Mouse (Mus musculus): ENCODE measurements at regions not wholly inside any gene's neighbourhood (a gene's known extent, or its start where the extent isn't known, plus 50 kb on each side); places are given as distances from the start of the nearest gene placed in this dataset.

DNA sequence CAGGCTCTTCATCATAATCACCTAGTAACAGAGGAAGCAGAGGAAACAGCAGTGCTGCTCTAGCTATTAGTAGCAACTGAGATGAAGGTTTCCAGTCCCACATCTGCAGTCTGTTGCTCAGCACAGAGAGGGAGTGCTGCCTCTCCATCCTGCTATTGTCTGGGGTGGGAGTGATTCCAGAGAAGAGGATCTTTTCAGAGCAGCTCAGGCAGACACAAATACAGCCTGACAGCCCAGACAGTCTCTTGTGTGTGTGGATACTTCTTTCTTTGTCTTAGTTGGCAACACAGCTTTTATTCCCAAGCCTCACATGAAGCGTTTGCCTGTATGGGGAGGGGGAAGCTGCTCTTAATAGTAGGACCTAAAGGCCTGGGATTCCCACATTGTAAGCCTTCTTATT, 107.2 kb upstream of the Nhs start:
- no peak overlapping the region for H3K27ac ChIP-seq (ENCODE audit: control insufficient read depth, low read depth, low read length)

DNA sequence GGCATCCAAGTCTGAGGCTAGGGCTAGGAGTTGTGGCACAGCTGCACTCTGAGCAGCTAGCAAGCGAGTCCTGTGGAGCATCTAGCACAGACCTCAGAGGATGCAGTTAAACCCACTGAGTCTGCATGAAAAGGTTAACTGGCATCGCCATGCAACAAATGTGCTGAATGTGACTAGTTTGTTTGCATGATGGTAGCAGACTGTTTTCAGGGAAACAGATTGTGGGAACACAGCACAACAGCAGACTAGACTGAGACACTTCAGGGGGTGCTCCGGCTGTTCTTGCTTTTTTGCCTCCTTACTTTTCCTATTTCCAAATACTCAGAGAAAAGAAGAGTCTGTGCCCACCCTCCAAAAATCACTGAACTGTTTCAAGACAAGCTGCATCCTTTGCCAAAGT, 97.9 kb upstream of the Nhs start:
- Histone ChIP-seq H3K9me3 (replicated peaks; ENCODE audit: insufficient read depth, low read length) (no peaks in the 10 kb centered on the region), H3K27ac (ENCODE audit: control insufficient read depth, low read depth, low read length) (no peak overlapping the region), H3K36me3 (ENCODE audit: control insufficient read depth in 1 of 2, insufficient read depth in 2 of 2, low read length in 2 of 2) (peaks cover 0 to 20% of the 10 kb centered on the region in 2 experiments; a peak in 2 of 4 replicates), H3K79me2 (ENCODE audit: control insufficient read depth, insufficient read depth, low read length, poor library complexity) (no peaks in the 10 kb centered on the region), H3K27me3 (ENCODE audit: control insufficient read depth in 1 of 2, insufficient read depth in 2 of 2, low read length in 2 of 2) (no peaks in the 10 kb centered on the region), H3K4me1 (ENCODE audit: control insufficient read depth in 1 of 2, insufficient read depth in 2 of 2, low read length in 2 of 2) (peaks cover 4 to 7% of the 10 kb centered on the region in 2 experiments; a peak in 2 of 4 replicates), H3K4me3 (ENCODE audit: control insufficient read depth in 1 of 2, insufficient read depth in 1 of 2, low read depth in 2 of 2, low read length in 2 of 2) (no peak overlapping the region), H3K9ac (ENCODE audit: control insufficient read depth, low read depth, low read length, poor library complexity, severe bottlenecking) (no peak overlapping the region)
- no peak for TF ChIP-seq USF2 (IDR thresholded peaks at IDR 0.05; ENCODE audit: borderline replicate concordance in 1 of 2, insufficient read depth in 1 of 2, low read depth in 1 of 2, low read length in 2 of 2)
- no peak for TF ChIP-seq ZC3H11A (IDR thresholded peaks at IDR 0.05; ENCODE audit: low read depth, low read length)
- TF ChIP-seq SMC3 (IDR thresholded peaks at IDR 0.05; ENCODE audit: low read depth, low read length): no peak
- TF ChIP-seq GATA1 (IDR thresholded peaks at IDR 0.05; ENCODE audit: low read depth, low read length): no peak
- TF ChIP-seq MAFK (IDR thresholded peaks at IDR 0.05; ENCODE audit: borderline replicate concordance, low read depth, low read length): no peak
- TF ChIP-seq ZKSCAN1 (IDR thresholded peaks at IDR 0.05; ENCODE audit: low read depth, low read length): no peak
- TF ChIP-seq GABPA (IDR thresholded peaks at IDR 0.05; ENCODE audit: low read depth, low read length): no peak
- TF ChIP-seq MYB (IDR thresholded peaks at IDR 0.05; ENCODE audit: low read depth, low read length): no peak
- TF ChIP-seq CTCF (IDR thresholded peaks at IDR 0.05 in 2 of 3, conservative IDR thresholded peaks at IDR 0.05 in 1 of 3; ENCODE audit: control insufficient read depth in 1 of 3, insufficient read depth in 1 of 3, low read depth in 2 of 3, low read length in 3 of 3, poor library complexity in 1 of 3, severe bottlenecking in 1 of 3): no peak
- TF ChIP-seq NELFE (IDR thresholded peaks at IDR 0.05; ENCODE audit: low read depth, low read length): no peak
- TF ChIP-seq UBTF (IDR thresholded peaks at IDR 0.05; ENCODE audit: borderline replicate concordance, insufficient read depth, low read depth, low read length): no peak
- no peak for TF ChIP-seq BHLHE40 (IDR thresholded peaks at IDR 0.05; ENCODE audit: borderline replicate concordance, low read depth, low read length)
- no peak for TF ChIP-seq ZNF384 (IDR thresholded peaks at IDR 0.05; ENCODE audit: low read depth, low read length)
- TF ChIP-seq CHD1 (IDR thresholded peaks at IDR 0.05; ENCODE audit: low read depth, low read length): no peak
- TF ChIP-seq MAZ (IDR thresholded peaks at IDR 0.05; ENCODE audit: low read depth, low read length): no peak
- no peak for TF ChIP-seq USF1 (IDR thresholded peaks at IDR 0.05; ENCODE audit: low read depth, low read length)
- no peak for TF ChIP-seq SIN3A (IDR thresholded peaks at IDR 0.05; ENCODE audit: low read length)
- no peak for TF ChIP-seq NRF1 (IDR thresholded peaks at IDR 0.05; ENCODE audit: insufficient read depth, low read depth, low read length, poor library complexity, severe bottlenecking)
- TF ChIP-seq ETS1 (IDR thresholded peaks at IDR 0.05; ENCODE audit: low read depth, low read length): no peak
- DNase-seq (ENCODE audit: low read depth, low spot score): no peak

More for the DNA sequence above, 107.2 kb upstream of the Nhs start:
- TF ChIP-seq POLR2A (IDR thresholded peaks at IDR 0.05; ENCODE audit: control insufficient read depth in 1 of 2, insufficient read depth in 1 of 2, low read depth in 1 of 2, low read length in 2 of 2, poor library complexity in 1 of 2) (no peak), GABPA (IDR thresholded peaks at IDR 0.05; ENCODE audit: low read depth, low read length) (no peak)
- no peak for DNase-seq (ENCODE audit: low read depth, low spot score)
- peaks cover 0 to 38% of the 10 kb centered on the region in 2 experiments; a peak in 2 of 4 replicates for H3K36me3 ChIP-seq (ENCODE audit: control insufficient read depth in 1 of 2, insufficient read depth in 2 of 2, low read length in 2 of 2)
- no peak overlapping the region for H3K9ac ChIP-seq (ENCODE audit: control insufficient read depth, low read depth, low read length, poor library complexity, severe bottlenecking)
- no peaks in the 10 kb centered on the region for H3K79me2 ChIP-seq (ENCODE audit: control insufficient read depth, insufficient read depth, low read length, poor library complexity)
- no peak overlapping the region for H3K4me3 ChIP-seq (ENCODE audit: control insufficient read depth in 1 of 2, insufficient read depth in 1 of 2, low read depth in 2 of 2, low read length in 2 of 2)
- H3K27me3 ChIP-seq (ENCODE audit: control insufficient read depth in 1 of 2, insufficient read depth in 2 of 2, low read length in 2 of 2): no peaks in the 10 kb centered on the region
- peaks cover 20 to 26% of the 10 kb centered on the region in 2 experiments for H3K4me1 ChIP-seq (ENCODE audit: control insufficient read depth in 1 of 2, insufficient read depth in 2 of 2, low read length in 2 of 2)
- no peaks in the 10 kb centered on the region for H3K9me3 ChIP-seq (replicated peaks; ENCODE audit: insufficient read depth, low read length)

Measured in MEL (cell line).